Mouse (Mus musculus) cerebellum, adult 18-20 months (tissue): ENCODE measurements around the gene Aebp1.

Experiments
- DNase-seq, 2 experiments: peaks; one replicate each; pipeline ENCODE4 v3.0.0; 2021

Gene Aebp1

DNA sequence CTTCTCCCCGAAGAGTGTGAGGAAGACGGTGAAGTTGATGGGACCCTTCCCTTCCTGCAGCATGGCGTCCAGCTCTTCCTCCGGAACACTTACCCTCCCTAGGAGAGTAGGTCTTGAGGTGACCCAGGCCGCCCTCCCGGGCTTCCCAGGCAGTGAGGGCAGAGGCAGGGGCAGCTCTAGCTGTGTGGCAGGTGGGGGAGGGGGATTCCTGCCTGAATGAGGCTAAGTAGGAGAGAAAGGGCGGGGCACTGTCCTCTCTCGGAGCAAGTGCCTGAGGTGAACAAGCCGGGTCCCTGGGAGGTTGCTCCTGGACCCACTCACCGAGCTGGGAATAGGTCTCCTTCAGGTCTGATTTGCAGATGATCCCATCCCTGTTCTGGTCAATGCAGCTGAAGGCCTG is 36.1 kb downstream of the Aebp1 start:
- no peak for DNase-seq

DNA sequence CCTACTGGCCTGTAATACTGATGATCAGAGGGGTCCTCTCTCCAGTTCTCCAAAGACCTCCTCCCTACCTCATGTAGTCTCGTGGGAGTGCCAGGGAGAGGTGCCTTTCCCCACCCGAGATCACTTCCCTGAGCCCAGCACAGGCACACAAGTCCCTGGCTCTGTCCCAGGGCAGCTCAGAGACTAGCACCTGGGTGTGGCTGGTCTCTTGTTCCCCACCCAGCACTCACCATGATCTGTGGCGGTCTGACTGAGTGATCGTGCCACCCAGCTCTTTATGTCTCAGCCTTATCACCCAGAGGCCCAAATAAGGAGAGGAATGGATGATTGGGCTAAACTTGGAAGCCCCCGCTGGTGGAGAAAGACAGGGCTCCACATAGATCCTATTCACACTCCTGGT is 36.8 kb downstream of the Aebp1 start, which contains the start of gene Myl7:
Gene Myl7 (minus strand): TSS at position 252 of the 400 bp plus-strand sequence.
- no peak for DNase-seq

DNA sequence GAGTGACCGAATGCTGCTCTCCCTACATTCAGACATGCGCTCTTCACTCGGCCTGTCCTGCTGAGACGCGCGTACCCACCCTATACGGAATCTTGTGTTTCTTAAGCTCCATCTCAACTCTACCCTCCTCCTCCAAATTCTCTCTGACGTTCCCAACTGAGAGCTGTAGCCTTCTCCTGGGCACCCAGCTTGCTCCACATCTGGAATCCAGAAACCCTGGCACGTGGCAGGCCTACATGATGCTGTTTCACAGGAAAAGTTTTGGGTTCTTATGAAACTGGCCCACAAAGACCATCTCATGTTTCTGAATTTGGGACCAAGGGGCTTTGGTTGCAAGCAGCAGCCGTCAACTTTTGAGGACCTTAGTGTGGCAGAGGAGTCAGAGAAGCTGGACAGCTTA is 37.5 kb downstream of the Aebp1 start:
- DNase-seq: no peak

DNA sequence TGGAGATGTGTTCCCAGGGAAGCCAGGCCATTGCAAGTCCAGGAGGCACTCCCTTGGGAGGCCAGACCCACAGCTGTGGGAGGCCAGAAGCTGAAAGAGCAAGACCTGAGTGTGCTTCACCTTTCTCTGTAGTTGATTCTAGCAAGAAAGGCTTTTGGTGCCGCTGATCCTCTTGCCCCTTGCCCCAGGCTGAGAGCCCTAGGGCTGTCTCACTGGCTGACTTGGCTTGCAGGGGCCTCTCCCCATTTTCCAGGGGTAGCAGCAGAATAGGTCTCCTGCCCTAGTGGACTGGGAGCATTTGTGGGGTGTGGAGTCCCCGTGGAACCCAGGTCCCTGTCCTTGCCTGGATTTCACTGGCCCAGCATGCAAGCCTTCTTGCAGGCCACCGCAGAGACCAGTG is 39.6 kb downstream of the Aebp1 start:
- DNase-seq: no peak

DNA sequence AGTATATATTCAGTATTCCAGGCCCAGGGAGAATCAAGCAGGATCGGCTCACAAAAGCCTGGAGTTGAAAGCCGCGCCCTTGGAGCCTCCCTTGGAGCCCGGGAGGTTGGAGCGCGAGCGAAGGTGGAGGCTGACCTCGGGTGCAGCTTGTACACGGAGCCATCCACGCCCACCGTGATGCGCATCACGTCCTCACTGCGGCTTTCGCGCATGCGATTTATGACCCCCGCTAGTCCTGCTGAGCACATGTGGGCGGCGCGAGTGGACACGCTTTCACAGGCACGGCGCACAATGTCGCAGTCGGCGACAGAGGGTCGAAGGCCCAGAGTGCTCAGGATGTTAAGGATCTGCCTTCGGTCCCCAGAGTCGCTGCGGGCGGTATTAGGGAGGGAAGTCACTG is 40.2 kb downstream of the Aebp1 start:
- DNase-seq: peak; percentile 44 to 45

DNA sequence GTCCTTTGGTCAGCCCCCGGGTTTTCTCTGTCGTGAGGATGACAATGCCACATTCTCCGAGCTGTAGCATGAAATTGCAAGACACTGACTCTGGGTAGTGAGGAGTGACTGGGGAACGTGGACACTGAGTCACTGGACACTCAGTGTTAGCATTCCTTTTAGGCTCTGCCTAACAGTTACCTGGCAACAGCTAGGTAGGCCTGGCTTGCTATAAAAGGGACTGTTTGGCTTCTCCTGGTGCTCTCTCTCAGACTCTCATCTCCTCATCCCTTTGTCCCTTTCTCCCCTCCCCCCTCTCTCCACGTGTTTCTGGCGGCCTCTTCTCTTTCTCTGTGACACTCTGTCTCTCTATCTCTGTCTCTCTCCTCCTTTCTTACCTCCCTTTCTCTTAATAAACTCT is 40.6 kb downstream of the Aebp1 start:
- DNase-seq: no peak

DNA sequence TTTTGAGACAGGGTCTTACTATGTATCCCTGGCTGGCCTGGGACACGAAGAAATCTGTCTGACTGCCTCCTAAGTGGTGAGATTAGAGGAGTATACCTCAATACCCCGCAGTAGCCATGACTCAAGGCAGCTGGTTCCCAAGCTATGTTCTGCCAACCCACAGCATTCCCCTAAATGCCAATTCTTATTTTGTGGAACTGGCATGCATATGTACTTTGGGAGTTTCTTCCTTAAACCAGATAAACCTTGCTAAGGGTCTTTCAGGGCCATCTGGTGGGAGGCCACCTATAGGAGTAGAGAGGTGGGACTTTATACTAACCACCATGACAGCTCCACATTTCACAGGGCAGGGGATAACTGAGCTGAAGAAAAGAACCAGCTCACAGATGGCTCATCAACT is 42.1 kb downstream of the Aebp1 start:
- no peak for DNase-seq

DNA sequence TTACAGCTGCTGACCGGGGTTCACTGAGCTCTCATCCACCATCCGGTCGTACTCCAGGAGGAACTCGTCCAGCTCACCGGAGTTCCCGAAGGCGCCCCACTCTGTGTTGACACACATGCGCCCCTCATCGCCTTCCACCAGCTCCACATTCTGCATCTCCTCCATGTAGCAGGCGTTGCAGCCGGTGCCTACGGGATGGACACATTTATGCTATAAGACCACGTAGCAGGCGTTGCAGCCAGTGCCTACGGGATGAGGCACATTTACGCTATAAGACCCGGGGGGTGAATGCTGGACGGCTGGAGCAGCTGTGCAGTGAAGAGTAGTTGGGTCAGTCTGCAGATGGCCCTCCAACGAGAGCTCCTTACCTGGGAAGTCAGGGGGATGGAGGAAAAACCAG is 42.6 kb downstream of the Aebp1 start:
- DNase-seq: no peak

DNA sequence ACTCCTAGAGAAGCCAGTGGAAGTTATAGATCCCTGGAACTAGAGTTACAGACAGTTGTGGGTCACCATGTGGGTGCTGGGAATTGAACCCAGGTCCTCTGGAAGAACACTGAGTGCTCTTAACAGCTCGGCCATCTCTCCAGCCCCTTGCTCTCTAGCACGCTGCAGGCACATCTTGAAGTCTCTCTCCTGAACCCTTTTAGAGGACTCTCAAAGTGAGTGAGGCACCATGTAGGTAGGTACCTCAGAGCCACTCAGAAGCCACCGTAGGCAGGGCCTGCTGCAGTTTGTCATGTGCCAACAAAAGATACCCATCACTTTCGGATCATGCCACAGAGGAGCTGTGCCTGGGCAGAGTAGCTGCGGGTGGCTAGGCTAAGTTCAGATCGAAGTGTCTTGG is 43.1 kb downstream of the Aebp1 start:
- DNase-seq: no peak

DNA sequence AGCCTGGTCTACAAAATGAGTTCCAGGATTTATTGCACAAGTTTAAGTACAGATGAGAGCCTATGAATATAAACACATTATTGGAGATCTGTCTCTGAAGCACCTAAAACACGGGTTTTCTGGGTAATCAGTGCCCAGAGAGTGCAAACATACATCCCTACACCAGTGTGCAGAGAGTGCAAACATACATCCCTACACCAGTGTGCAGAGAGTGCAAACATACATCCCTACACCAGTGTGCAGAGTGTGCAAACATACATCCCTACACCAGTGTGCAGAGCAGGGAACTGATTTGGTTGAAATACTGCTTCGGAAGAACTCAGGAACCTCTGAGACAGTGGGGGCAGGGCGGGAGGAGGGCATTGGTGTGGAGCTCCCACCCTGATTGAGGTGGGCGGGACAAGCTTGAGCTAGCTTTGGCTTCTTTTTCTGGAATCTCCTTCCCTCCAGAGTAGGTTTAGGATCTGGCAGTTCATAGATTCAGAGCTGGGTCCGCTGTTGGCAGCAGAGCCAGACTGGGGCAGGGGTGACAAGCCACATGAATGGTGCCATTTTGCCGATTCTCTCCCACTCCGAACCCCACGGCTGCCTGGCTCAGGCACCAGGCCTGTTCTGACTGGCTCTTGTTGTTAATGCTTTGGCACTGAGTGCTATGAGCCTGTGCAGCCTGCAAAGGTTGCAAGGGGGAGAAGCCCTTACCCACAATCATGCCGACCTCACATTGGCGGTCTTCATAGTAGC is 44.2 kb downstream of the Aebp1 start:
- DNase-seq: no peak

DNA sequence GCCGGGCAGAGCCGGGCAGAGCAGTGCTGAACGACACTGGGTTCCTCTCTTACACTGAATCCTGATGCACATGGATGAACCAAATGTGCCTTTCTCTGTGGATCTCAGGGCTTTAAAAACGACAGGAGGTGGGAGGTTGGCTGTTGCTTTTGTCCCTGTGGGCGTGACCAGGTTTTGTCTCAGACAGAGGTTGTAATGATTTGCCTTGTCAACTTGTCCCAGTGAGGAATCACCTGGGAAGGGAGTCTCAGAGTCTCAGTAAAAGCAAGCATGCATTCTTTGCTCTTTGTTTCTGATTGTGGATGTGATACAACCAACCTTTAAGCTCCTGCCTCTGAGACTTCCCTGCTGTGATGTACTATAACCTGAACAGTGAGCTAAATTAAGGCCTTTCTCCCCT is 45.3 kb downstream of the Aebp1 start:
- no peak for DNase-seq

DNA sequence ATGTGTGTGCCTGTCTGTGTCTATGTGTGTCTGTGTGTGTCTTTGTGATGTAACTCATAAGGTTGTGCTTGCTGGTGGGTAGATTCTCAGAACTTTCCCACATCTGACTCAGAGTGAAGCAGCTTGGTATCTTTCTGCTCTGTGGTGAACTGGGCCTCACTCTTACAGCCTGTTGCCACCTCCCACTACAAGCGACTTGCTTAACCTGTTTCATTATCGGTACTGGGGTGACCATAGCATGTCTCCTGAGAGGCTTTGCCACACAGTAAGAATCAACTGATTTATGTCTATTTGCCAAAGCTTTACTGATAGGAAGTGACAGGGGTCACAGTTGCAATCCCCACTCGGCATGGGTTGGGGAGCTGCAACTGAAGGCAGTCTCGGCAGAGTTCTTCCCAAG is 46.9 kb downstream of the Aebp1 start:
- DNase-seq: no peak

DNA sequence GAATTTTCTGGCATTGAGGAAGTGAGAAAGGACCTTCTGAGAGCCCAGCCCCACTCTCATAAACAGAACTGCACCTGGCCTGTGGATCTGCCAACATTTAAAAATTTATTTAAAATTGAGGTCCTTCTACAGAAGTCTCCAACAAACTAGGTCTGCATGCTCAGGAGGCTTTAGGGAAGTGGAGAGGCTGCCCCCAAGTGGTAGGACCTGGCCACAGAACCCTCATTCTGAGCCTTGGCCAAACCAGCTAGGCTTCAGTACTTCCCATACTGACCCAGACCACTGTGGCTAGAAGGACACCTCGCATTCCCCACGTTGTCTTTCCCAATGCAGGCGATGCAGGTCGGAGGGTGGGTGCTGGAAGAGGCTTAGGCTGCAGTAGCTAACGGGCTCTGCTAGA is 50.9 kb downstream of the Aebp1 start:
- peak; percentile 83 for DNase-seq

DNA sequence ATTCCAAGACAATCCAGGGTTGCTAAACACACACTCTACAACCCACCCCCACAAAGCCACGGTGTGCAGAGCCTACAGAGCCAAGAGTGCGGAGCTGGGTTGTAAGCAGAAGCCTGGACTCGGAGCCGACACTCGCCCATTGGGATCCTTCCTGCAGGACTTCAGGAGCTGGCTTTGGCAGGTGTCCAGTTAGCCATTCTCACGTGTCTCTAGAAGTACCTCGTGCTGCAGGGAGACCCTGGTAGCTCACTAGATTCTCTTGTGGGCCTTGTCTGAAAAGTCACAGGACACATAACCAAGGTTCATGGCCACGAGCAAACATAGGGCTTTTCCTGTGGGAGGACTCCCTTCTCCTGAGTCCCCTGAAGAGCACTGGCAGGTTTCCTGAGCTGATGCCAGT is 51.5 kb downstream of the Aebp1 start:
- peak in 1 of 2 experiments; percentile 40 for DNase-seq

DNA sequence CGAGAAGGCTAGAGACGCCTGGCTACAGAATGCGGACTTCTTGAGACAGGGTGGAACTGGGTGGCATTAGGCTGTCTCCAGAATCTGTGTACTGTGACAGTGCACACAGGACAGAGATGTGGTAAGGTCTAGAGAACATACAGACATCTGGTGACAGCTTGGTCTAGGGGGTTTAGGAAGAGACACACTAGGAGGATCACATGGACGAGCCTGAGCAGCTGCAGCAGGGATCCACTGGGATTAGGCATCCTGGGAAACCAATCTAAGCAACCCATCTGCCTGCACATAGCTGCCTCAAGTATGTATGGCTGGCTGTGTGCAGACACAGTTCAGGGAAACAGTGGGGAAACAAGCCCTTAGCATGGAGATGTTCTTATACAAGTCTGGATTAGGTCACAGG is 52.2 kb downstream of the Aebp1 start:
- DNase-seq: no peak

DNA sequence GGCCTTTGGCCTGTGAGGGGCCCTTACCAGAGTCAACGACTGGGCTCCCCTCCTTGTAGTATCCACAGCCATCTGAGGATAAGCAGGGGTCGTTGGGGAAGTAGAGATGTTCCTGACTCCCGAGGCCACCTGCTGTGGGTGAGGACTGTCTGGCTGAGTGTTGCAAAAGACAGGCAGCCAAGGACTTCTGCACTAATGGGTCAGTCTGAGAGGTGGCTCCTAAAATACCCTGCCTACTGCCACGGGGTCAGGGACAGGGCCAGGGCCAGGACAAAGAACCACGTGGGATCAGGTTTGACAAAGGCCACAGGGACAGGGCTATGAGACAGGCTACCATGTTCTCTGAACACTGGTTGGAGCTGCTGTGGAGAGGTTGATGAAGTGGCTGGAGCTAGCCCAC is 53.2 kb downstream of the Aebp1 start:
- no peak for DNase-seq

DNA sequence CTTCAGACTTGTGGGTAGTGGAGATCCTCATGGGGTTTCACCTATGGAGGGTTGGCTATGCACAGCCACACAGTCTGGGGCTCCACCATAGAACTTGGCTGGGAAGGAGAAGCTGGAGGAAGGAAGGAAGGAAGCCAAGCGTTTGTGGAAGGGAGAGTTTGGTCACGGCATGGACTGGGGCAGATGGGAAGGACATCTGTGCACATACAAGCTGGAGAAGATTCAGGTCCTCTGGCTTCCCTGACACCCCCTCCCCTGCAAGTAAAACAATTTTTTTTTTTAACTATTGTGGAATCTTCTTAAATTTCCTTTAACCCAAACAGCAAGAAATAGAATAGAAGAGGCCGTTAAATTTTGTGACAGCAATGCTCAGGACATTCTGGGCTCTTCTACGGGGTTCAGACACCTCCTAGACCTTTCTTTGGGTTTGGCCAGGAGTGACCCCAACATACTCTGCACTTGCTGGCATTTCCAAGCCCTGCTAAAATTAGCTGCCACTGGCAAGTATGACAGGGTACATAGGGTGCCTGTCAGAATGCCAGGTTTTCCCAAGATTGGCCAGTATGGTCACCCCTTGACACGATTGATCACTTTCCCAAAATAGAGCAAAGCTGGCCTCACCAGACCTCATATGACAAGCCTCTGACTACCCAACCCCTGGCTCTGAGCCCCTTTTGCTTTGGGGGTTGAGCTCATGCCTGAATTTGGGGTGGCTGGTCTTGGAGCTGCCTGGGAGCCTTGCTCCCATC is 53.9 kb downstream of the Aebp1 start:
- peak; percentile 47 to 52 for DNase-seq

DNA sequence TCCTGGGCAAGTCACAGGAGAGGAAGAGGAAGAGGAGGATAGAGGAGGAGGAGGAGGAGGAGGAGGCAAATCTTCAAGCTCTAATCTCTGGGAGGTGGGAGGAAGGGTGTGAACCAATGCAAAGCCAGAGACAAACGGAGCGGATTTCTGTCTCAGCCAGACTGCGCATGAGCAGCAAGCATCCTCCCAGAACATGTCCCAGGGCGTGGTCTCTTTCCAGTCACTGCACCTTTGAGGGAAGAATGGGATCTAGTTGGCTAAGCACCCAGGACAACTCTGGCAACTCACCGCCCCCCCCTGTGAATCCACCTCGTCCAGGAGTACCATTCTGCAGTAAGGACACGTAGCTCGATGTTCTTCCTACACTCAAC is 54.4 kb downstream of the Aebp1 start:
- peak; percentile 59 to 61 for DNase-seq

DNA sequence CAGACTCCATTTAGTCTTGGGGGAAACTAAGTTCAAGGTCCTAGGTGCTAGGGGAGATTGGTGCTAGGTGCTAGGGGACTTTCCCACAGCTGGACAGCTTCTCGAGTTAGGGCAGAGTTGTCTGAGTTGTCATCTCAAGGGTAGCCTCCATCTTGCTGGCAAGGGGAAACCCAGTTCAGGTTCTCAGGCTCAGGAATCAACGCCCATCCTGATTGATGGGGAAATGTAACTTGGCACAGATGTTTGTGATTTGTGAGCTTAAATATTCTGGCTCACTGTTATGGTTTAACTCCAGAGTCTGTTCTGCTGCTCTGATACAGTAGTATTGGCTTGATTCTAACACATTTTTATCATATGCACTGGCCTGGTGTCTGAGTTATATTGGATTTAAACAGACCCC is 56.4 kb downstream of the Aebp1 start:
- DNase-seq: no peak

DNA sequence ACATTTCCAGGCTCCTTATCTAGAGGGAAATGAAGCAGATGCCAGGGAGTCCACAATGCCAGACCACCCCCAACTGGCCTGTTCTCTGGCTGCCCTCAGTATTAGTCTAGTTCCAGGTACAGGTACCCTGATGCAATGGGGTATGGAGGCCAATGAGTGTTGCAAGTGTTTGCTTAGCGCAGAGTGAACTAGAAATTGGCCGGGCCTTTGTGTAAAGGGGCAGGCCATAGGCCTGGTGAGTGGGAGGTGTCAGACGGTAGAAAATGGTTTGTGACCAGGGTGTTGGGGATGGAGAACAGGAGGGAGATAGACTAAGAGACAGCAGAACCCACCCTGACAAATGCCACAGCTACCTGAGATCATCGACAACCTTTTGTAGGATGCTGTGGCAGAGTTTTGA is 57.9 kb downstream of the Aebp1 start:
- DNase-seq: no peak

DNA sequence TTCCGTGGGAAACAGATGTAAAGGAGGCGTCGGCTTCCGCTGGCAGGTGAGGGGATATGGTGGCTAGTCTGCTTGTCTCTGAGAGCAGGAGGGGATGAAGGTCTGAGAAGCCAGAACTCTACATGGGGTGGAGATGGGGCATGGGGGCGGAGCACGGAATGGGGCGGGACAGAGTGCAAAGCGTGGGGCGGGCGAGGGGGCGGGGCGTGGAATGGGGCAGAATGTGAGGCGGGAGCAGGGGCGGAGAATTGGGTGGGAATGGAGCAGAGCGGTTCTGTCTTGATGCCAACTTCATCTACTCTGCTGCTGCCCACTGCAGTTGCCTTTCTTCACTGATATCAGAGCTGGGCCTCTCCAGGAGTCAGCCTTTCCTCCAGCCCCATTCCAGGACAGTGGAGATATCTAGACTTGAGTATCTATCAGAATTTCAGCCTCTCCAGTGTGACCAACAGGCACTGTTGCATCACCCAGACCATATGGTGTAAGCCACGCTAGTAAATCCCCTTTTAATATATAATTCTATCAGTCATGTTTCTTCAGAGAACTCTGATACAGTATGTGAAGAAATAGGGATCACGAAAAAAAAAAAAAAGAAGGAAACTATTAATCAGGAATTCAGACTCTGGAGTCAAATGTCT is 58.7 kb downstream of the Aebp1 start:
- no peak for DNase-seq
